Mouse (Mus musculus) megakaryocyte, embryonic 14.5 days (primary cell): ENCODE results near the gene Sfxn3.

Experiments
- FLI1 ChIP-seq: IDR thresholded peaks from 2 replicates; pipeline ENCODE4 v1.6.1; 2012; ENCODE audit warnings: low read length, inconsistent platforms, mixed read lengths
- GATA1 ChIP-seq: IDR thresholded peaks from 3 replicates; pipeline ENCODE4 v1.6.1; 2012; ENCODE audit warnings: mixed read lengths, low read length, inconsistent platforms, borderline replicate concordance

GRCm38 (mm10) chr19:45105591-45105990 is 58.3 kb downstream of the Sfxn3 start:
- TF ChIP-seq GATA1 (no peak), FLI1 (no peak)
